Mouse (Mus musculus) kidney, postnatal 36 days (tissue): ENCODE data around the gene Zfp943.

Source experiments
- DNase-seq, 2 experiments: peaks; one replicate each; pipeline ENCODE4 v3.0.0; 2021 to 2022; ENCODE audit warnings: mixed read lengths in 2 of 2

Gene Zfp943

GRCm38 (mm10) chr17:21962107-21962907 lies at the start of gene Zfp943, which contains the start of gene Zfp942:
Gene Zfp943 (plus strand): TSS chr17:21962552.
Gene Zfp942 (minus strand): TSS chr17:21962464.
- peak; percentile 62 to 80 for DNase-seq

GRCm38 (mm10) chr17:21963302-21963701 lies 950 bp downstream of the Zfp943 start:
- DNase-seq, result no peak

- DNase-seq, result peak; percentile 19 to 46
Observed at GRCm38 (mm10) chr17:22035594-22035993, 73.2 kb downstream of the Zfp943 start.

GRCm38 (mm10) chr17:22049403-22049802 lies 87.1 kb downstream of the Zfp943 start:
- no peak for DNase-seq

- no peak for DNase-seq
Observed at GRCm38 (mm10) chr17:22053211-22053610, 90.9 kb downstream of the Zfp943 start.

- peak; percentile 25 to 62 for DNase-seq
Observed at GRCm38 (mm10) chr17:22081031-22081631, 118.8 kb downstream of the Zfp943 start.

DNA sequence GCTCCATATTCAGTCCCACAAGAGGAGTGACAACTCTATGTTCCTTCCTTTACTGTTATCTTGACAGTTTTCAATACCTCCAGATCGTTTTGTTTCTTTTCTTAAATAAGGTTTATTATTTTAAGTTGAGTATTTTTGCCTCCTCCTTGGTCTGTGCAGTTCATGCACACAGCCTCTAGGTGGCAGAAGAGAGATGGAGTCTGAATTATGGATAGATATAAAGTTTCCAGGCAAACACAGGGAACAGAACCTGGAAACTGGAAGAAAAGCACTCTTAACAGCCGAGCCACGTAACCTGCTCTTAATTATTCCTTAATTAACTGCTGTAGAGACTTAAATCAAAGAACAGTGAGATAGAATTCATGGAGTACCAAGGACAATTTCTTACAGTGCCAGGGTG lies 120.9 kb downstream of the Zfp943 start:
- DNase-seq, result peak; percentile 26 to 63

GRCm38 (mm10) chr17:22118770-22119169 lies 156.4 kb downstream of the Zfp943 start:
- DNase-seq, result no peak
